Mouse (Mus musculus): Measurements from ENCODE around the gene Vegfa. TPM values are rescaled to one million over a fixed set of nuclear protein-coding genes. Genes with fewer than 3 reads are reported as not detected.

The Vegfa gene
- polyA plus RNA-seq, 1 experiment from 2014 or later, result 5.1 TPM

DNA sequence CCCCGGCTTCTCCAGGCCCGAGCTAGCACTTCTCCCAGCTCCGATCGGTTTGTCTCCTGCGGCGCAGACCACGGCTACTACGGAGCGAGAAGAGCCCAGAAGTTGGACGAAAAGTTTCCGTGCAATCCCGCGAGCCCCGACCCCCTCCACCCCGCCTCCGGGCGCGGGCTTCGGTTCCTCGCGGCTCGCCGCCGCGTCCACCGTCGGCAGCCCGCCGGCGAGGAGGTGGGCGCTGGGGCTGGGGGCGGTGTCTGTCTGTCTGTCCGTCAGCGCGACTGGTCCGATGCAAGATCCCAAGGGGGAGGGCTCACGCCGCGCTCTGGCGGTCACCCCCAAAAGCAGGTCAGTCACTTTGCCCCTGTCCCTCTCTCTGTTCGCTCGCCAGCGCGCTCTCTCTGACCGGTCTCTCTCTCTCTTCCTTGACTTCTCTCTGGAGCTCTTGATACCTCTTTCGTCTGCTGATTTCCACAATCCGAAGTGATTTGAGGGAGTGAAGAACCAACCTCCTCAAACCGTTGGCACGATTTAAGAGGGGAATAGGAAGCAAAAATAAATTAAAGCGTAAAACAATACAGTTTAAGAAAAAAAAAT, 453 bp downstream of the Vegfa start:
- H3K4me1 ChIP-seq, result peaks cover 47% of the 10 kb centered on the region
- no peaks in the 10 kb centered on the region for H3K27me3 ChIP-seq
- no peak for ATAC-seq (ENCODE audit: borderline replicate concordance, extremely low read depth, low FRiP score, low TSS enrichment)
- peak overlapping the region; percentile 93 for H3K4me3 ChIP-seq
- WGBS, result under 1% methylated on average over 50 of the region's 50 CpGs
- peak overlapping the region; percentile 98 for H3K27ac ChIP-seq
- H3K9me3 ChIP-seq, result no peaks in the 10 kb centered on the region
- H3K9ac ChIP-seq, result peak overlapping the region; percentile 99
- peak overlapping the region; percentile 91 for H3K4me2 ChIP-seq
- no peaks in the 10 kb centered on the region for H3K36me3 ChIP-seq

DNA sequence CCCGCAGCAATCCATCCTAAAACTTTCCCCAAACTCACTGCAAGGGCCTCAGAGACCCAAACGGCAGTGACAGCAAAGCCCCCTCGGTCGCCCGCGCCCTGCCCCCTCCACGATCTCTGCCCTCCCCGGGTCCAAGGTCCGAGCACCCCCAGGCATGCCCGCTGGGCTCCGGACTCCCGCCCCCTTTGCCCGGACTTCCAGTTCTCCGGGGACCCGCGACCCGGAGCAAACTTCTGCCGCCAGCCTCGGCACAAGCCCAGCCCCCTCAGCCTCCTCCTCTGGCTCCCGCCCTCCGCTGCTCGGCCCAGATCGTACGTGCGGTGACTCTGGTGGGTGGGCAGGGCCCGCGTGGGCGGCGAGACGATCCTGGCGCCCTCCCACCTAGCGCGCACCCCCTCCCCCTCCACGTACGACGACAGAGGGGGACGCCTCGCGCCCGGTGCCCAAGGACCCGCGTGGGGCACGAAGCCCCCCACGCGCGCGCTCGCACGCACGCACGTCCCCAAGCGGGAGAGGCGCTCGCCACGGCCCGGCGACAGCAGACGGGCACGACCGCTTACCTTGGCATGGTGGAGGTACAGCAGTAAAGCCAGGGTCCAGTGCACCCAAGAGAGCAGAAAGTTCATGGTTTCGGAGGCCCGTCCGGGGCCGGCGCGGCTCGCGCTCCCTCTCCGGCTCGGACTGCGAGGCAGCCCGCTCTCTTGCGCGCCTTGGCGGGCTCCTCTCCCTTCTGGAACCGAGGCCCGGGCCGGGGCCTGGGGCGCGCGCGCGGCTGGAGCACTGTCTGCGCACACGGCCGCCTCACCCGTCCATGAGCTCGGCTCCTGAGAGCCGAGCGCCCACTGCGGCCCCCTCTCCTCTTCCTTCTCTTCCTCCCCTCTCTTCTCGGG, 1.2 kb downstream of the Vegfa start:
- H3K36me3 ChIP-seq, result no peaks in the 10 kb centered on the region
- H3K4me2 ChIP-seq, result peak overlapping the region; percentile 91
- no peaks in the 10 kb centered on the region for H3K9me3 ChIP-seq
- no peaks in the 10 kb centered on the region for H3K27me3 ChIP-seq
- peak; percentile 47 for ATAC-seq (ENCODE audit: borderline replicate concordance, extremely low read depth, low FRiP score, low TSS enrichment)
- H3K4me1 ChIP-seq, result peaks cover 54% of the 10 kb centered on the region
- under 1% methylated on average over 84 of the region's 92 CpGs for WGBS
- peak overlapping the region; percentile 98 for H3K27ac ChIP-seq
- peak overlapping the region; percentile 93 for H3K4me3 ChIP-seq
- H3K9ac ChIP-seq, result peak overlapping the region; percentile 99

DNA sequence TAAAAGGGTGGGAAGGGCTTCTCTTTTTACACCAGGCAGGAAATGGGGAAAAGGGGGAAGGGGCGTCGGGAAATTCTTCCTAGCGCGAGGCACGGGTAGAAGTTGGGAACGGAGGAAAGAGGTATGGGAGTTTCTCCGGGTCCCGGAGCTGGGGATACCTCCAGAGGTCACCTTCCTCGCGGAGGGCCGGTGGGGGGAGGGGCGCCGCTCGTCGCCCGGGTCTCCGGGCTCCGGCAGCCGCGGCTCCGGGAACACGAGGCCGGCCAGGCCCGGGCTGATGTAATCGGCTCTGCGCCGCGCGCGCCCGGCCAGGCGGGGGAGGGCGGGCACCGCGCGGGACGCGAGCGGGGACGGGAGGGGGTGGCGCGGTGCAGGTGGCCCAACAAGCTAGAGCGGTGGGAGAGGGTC, 1.8 kb downstream of the Vegfa start:
- no peak for ATAC-seq (ENCODE audit: borderline replicate concordance, extremely low read depth, low FRiP score, low TSS enrichment)
- Histone ChIP-seq H3K4me3 (peak overlapping the region; percentile 93), H3K9me3 (no peaks in the 10 kb centered on the region), H3K36me3 (peaks cover 2% of the 10 kb centered on the region), H3K9ac (peak overlapping the region; percentile 99), H3K4me2 (peak overlapping the region; percentile 91), H3K27me3 (no peaks in the 10 kb centered on the region), H3K4me1 (peaks cover 60% of the 10 kb centered on the region), H3K27ac (peak overlapping the region; percentile 98)
- 0% methylated on average over 43 of the region's 43 CpGs for WGBS

DNA sequence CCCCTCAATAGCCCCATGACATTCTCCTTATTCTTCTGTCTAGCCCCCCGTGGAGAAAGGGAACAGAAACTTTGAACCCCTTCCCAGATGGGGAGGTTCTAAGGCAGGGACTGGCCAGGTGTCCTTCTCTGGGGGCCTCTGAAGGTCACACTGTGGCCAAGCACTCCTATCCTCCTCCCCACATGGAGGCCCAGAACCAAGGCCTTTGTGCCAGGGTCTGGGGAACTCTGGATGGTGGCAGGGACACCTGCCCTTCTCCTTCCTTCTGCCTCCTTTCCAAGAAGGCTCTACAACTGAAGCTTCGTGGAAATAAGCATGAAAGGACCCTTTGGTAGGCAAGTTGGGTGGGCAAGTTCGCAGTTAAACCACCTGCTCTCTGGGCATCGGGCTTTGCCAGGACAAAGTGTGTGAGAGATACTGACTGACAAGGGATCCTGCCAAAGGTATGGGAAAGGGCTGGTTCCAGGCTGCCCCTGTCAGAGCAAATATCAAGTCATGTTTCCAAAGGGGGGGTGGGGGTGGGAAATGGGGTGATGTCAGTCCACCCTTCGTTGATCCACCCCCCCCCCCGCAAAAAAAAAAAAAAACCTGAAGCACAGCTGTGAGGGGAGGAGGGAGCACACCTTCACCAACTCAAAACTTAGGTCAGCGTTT, 2.5 kb downstream of the Vegfa start:
- Histone ChIP-seq H3K36me3 (peaks cover 9% of the 10 kb centered on the region), H3K4me2 (peak overlapping the region; percentile 91), H3K9me3 (no peaks in the 10 kb centered on the region), H3K4me1 (peaks cover 61% of the 10 kb centered on the region), H3K27ac (peak overlapping the region; percentile 98), H3K4me3 (peak overlapping the region; percentile 93), H3K9ac (peak overlapping the region; percentile 99), H3K27me3 (no peaks in the 10 kb centered on the region)
- 14% methylated on average over 5 of the region's 7 CpGs for WGBS
- ATAC-seq (ENCODE audit: borderline replicate concordance, extremely low read depth, low FRiP score, low TSS enrichment), result no peak

DNA sequence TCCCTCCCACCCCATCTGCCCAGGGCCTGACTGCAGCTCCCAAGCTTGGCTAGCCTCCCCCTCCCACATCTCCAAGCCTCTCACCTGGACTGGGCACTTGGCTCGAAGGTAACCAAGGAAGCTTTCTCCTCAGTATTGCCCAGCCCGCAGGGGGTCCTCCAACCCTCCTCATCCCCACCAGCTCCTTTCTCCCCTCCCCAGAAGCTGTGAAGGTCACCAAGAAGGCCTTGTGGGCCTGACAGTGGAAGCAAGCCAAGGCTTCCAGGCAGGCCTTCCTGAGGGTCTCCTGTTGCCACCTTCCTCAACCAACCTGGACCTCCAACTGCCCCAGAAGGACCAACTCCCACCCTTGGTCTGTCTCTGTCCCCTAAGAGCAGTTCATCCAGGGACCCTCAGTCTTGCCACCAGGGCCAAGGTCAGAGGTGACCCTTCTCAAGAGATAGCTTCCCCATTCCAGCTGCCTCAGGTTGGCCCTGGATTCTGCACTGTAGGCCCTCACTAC, 3.1 kb downstream of the Vegfa start:
- peak overlapping the region; percentile 99 for H3K9ac ChIP-seq
- peaks cover 15% of the 10 kb centered on the region for H3K36me3 ChIP-seq
- H3K27ac ChIP-seq, result peak overlapping the region; percentile 98
- ATAC-seq (ENCODE audit: borderline replicate concordance, extremely low read depth, low FRiP score, low TSS enrichment), result no peak
- no peaks in the 10 kb centered on the region for H3K27me3 ChIP-seq
- H3K4me3 ChIP-seq, result peak overlapping the region; percentile 93
- H3K9me3 ChIP-seq, result no peaks in the 10 kb centered on the region
- peaks cover 58% of the 10 kb centered on the region for H3K4me1 ChIP-seq
- WGBS, result 14% methylated on average over 2 of the region's 2 CpGs
- H3K4me2 ChIP-seq, result peak overlapping the region; percentile 91

DNA sequence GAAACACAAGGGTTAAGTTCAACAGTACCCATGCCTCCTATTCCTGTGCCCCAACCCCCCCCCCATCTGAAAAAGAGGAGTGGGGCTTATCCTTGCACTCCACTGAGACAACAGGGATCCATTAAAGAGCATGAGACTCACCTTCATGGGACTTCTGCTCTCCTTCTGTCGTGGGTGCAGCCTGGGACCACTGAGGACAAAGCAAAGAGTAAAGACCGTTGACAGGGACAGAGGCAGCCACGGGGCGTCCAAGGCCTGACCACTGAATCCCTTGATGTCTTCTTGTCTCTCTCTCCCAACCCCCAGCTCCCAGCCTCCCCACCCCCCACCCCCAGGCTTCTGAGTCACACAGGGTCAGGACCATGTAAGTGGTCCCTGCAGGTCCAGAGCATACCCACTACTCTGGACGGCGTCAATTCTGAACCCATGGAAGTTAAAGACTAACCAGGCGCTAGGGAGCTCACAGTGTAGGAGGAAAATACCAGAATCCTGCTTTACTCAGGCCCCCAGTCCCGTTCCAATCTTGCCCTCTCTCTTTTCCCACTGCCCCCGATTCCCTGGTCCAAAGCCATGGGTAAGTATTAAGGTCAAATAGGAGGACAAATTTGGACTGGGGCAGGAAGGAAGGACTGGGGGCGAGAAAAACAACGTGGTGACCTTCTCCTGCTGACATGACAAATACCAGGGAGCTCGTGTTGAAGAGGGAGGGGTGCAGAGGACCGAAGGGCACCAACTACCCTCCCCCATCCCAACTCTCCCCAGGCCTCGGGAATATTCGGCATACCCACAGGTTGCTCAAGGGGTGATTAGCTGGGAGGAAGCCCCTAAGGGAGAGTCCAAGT, 3.7 kb downstream of the Vegfa start:
- no peaks in the 10 kb centered on the region for H3K27me3 ChIP-seq
- H3K9ac ChIP-seq, result peak overlapping the region; percentile 99
- no peaks in the 10 kb centered on the region for H3K9me3 ChIP-seq
- WGBS, result 10% methylated on average over 15 of the region's 15 CpGs
- no peak for ATAC-seq (ENCODE audit: borderline replicate concordance, extremely low read depth, low FRiP score, low TSS enrichment)
- peaks cover 21% of the 10 kb centered on the region for H3K36me3 ChIP-seq
- peaks cover 52% of the 10 kb centered on the region for H3K4me1 ChIP-seq
- H3K4me3 ChIP-seq, result peak overlapping the region; percentile 93
- peak overlapping the region; percentile 91 for H3K4me2 ChIP-seq
- peak overlapping the region; percentile 98 for H3K27ac ChIP-seq

DNA sequence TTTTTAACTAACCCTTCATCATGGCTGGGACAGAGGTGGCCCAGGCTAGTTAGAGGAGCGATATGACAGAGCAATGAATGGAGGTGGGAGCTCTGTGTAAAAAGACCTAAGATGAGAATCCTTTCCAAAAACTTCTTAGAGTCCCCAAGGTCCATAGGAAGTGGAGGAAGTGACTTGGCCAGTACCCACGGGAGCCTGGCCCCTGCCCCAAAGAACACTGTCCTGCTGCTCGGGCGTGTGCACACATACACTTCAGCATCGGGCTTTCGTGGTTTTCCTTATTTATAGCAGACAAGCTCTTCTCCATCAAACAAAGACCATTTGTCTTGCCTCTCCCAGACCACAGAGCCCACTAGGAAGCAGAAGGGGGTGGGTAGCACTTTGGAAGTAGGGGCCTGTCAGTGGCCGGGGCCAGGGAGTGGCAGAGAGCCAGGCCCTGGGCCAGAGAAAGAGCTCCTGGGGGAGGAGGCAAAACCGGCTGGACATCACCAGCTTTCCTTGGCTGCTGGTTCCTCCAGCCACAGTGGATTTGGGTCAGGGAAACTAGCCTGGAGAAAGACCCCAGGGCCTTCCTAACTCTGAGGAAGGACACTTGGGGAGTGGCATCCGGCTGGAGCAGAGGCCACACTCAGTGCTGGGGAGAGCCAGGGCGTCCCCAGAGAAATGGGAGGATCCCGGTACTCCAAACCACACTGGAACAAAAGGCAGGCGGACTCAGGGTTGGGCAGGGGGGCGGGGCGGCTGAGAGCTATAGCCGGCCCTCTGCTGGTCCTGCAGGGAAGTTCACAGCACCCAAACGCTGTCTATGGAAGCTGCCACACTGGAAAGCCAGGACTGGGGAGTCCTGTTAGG, 4.9 kb downstream of the Vegfa start:
- Histone ChIP-seq H3K4me1 (peaks cover 44% of the 10 kb centered on the region), H3K4me3 (peak overlapping the region; percentile 93), H3K36me3 (peaks cover 33% of the 10 kb centered on the region), H3K27ac (peak overlapping the region; percentile 98), H3K9ac (peak overlapping the region; percentile 99), H3K4me2 (peak overlapping the region; percentile 91), H3K27me3 (no peaks in the 10 kb centered on the region), H3K9me3 (no peaks in the 10 kb centered on the region)
- 5% methylated on average over 16 of the region's 16 CpGs for WGBS
- peak; percentile 28; the same call in 1 of the 2 replicates for ATAC-seq (ENCODE audit: borderline replicate concordance, extremely low read depth, low FRiP score, low TSS enrichment)

DNA sequence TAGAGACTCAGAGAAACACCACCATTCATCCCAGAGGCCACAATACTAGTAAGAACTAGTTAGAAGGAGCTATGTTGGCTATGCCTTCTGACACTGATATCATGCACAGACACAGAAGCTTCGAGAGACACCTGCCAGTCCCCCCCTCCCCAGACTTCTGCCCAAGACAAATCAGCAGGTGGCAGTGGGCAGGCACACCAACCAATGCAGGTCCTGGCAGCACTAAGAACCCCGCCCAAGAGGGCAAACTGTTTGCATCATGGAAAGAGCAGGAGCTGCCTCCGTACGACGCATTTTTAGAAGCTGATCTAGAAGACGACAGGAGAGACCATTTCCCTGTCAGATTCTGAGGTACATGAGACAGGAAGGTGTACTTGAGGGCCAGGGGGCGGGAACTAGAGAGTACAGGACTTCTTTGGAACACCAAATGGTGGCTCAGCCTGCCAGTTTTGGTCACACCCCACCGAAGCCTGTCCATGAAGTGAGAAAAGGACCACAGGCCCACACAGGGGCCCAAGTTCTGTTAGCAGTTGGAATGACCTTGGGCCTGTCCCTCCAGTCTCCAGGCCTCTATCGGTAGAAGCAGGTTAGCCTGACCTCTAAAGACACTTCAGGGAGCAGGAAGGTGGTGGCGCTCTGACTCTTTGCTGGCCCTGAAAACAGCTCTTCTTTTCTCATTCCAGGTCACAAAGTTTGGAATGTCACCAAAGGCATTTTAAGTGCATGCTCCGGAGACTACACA, 6.1 kb downstream of the Vegfa start:
- Histone ChIP-seq H3K4me3 (no peak overlapping the region), H3K9me3 (no peaks in the 10 kb centered on the region), H3K27ac (no peak overlapping the region), H3K36me3 (peaks cover 45% of the 10 kb centered on the region), H3K4me1 (peaks cover 44% of the 10 kb centered on the region), H3K4me2 (peak overlapping the region; percentile 91), H3K9ac (no peak overlapping the region), H3K27me3 (no peaks in the 10 kb centered on the region)
- WGBS, result 61% methylated on average over 11 of the region's 11 CpGs
- ATAC-seq (ENCODE audit: borderline replicate concordance, extremely low read depth, low FRiP score, low TSS enrichment), result no peak

DNA sequence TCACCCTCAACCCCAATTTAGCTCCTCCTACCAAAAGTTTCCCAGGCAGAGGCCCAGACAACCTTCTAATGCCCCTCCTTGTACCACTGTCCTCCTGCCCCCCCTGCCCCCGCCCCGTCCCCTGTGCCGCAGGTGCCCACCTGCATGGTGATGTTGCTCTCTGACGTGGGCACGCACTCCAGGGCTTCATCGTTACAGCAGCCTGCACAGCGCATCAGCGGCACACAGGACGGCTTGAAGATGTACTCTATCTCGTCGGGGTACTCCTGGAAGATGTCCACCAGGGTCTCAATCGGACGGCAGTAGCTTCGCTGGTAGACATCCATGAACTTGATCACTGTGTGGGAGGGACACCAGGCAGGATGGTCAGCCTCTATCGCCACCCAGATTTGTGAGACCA, 7.0 kb downstream of the Vegfa start:
- H3K36me3 ChIP-seq, result peaks cover 53% of the 10 kb centered on the region
- H3K4me3 ChIP-seq, result no peak overlapping the region
- H3K27me3 ChIP-seq, result no peaks in the 10 kb centered on the region
- no peak for ATAC-seq (ENCODE audit: borderline replicate concordance, extremely low read depth, low FRiP score, low TSS enrichment)
- H3K9ac ChIP-seq, result no peak overlapping the region
- H3K9me3 ChIP-seq, result no peaks in the 10 kb centered on the region
- peaks cover 44% of the 10 kb centered on the region for H3K4me1 ChIP-seq
- 88% methylated on average over 15 of the region's 15 CpGs for WGBS
- H3K4me2 ChIP-seq, result no peak overlapping the region
- no peak overlapping the region for H3K27ac ChIP-seq

DNA sequence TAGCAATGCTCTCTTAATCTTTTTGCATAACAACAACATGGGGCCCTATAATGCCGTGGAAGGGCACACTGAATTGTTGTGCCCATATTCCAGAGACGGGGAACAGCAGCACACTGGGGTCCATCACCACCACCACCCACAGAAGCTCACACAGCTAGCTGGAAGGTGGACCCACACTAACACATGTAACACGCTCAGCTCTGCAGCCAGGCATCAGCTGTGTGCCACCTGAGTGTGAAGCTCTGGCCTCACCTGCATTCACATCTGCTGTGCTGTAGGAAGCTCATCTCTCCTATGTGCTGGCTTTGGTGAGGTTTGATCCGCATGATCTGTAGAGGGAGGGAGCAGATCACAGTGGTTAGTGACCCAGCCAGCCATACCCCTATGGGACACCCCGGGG, 8.0 kb downstream of the Vegfa start:
- WGBS, result 88% methylated on average over 5 of the region's 5 CpGs
- H3K4me2 ChIP-seq, result no peak overlapping the region
- no peaks in the 10 kb centered on the region for H3K9me3 ChIP-seq
- H3K9ac ChIP-seq, result no peak overlapping the region
- no peak overlapping the region for H3K4me3 ChIP-seq
- no peak for ATAC-seq (ENCODE audit: borderline replicate concordance, extremely low read depth, low FRiP score, low TSS enrichment)
- no peaks in the 10 kb centered on the region for H3K27me3 ChIP-seq
- no peak overlapping the region for H3K27ac ChIP-seq
- H3K4me1 ChIP-seq, result peaks cover 45% of the 10 kb centered on the region
- H3K36me3 ChIP-seq, result peaks cover 64% of the 10 kb centered on the region
